Mouse (Mus musculus) layer of hippocampus, adult 9-10 months (tissue): ENCODE measurements around the gene Itpr2.

Source experiments
- DNase-seq: peaks from one replicate; pipeline ENCODE4 v3.0.0; 2022; ENCODE audit warnings: low spot score

Itpr2 gene

GRCm38 (mm10) chr6:146504459-146504858 is 2.4 kb upstream of the Itpr2 start:
- DNase-seq = no peak

DNA sequence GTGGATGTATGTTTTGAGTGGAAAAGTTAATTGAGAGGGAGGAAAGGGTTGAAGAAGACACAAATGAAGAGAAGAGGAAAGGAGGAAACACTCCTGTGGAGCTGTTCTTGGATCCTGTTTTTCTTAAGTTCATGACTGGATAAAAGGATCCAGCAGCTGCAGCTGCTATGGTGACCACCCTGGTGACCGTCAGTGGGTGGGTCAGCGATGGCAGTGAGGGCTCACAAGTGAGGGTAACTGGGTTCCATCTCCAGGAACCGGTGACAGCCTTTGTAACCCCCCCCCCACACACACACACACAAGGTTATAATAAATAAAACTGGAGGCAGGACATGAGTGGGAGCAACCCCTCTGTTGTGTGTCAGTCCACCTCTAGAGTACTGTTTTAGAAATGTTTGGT is 833 bp upstream of the Itpr2 start:
- no peak for DNase-seq

DNA sequence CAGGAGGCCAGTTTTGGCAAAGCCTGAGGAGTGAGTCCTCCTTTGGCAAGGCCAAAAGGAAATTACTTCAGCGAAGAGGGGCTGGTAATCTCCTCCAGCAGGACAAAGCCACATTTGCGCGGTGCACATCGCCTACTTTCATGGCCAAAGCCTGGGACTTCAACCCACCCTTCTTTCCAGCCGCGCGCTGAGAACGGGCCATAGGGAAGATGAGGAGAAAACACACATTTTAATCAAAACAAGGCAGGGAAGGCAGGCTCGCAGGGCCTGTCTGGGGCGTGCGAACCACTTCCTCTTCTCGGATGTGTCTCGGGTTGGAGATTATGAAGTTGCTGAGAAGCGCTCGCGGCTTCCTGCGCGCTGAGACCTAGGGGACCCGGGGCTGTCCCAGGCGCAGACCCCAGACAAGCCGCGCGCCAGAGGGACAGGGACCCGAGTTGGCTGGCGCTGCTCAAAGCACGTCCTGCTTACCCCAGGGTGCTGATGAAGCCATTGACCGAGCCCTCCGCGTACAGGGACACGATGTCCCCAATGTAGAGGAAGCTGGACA is 632 bp downstream of the Itpr2 start:
- no peak for DNase-seq

DNA sequence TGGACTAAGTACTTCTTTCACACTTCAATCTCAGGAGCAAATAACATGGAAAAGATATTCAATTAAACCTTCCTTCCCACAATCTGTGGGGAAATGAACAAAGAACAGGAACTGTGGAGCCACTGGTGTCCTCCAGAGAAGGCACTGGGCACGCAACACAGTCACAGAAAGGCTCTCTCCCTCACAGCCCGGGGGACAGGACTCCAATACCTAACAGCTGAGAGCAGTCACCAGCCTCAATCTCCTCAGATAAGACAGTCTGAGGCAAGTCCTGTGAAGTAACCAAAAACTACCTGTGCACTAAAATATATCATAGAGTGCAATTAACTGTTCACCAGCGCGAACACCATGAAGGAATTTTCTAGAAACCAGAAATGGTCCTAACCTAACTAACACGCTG is 1.3 kb downstream of the Itpr2 start:
- DNase-seq = no peak

- no peak for DNase-seq
Observed at GRCm38 (mm10) chr6:146500206-146500605, 1.8 kb downstream of the Itpr2 start.

- DNase-seq = no peak
Observed at GRCm38 (mm10) chr6:146499566-146499965, 2.5 kb downstream of the Itpr2 start.

- DNase-seq = no peak
Observed at GRCm38 (mm10) chr6:146498416-146498815, 3.6 kb downstream of the Itpr2 start.

DNA sequence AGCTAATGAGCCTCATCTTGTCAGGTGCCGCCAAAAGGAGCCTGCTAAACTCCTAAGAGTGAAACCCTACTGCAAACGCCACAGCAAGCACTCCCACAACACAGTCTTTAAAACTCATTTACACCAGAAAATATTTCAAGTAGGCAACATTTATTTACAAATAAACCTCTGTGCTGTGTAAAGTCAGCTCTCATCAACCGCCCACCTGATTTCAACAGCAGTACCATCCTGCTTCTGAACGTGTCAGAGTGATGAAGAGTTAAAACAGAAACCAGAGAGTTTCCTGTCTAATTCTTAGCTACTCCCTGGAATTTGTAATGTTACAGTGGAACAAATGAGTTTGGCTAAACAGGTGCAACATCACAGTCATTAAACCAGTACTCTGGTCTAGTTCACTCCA is 4.2 kb downstream of the Itpr2 start:
- DNase-seq = no peak

DNA sequence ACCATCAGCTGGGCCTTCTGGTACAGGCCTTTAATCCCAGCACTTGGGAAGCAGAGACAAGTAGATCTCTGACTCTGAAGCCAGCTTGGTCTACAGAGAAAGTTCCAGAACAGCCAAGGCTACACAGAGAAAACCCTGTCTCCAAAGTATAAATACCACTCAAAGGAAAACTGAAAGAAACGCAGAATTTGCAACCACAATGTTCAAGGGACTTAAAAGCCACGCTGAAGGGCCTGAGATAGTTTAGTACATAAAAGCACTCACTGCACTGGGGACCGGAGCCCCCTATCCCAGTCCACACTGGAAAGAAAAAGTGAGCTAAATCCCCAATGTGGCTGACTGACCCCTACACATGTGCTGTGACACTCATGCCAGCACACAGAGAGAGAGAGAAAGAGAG is 4.6 kb downstream of the Itpr2 start:
- DNase-seq = no peak

DNA sequence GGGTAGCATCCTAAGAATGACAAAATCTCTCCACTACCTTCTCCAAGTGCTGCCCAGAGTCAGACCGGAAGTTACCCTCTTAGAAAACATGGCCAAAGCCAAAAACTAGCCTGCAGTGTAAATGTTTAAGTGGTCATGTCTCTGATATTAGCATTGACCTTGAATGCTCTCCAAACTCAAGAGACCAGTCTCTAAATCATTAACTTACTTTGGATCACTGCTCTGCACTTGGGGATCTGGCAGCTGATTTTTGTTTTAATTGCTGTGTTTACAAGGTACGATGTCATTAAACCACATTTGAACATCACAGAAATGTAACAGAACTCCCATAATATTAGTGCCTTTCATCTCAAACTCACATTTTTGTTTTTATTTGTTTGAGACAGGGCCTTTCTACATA is 10.3 kb downstream of the Itpr2 start:
- no peak for DNase-seq

DNA sequence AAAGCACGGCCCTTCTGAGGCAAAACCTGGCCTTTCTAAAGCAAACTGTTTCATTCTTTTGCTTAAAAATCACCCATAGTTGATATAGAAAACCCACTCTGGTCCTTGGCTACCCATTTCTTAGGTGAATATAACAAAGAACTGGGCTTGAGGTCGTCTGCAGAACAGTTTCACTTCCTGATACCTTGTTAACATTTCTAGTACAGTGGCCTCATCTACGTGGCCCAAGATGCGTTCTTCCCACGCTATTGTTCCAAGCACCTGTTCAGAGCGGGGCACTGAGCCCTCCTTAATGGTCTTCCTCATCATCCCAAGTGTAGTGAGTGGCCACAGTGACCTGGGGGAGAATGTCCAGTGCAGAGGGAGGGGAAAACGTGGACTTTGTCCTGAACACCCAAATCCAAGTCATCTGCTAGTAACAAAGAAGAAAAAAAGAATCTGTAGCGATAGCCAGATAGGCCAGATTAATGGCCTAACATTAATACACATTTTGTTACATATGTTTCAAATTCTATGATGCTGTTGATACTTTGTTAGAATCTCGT is 11.5 kb downstream of the Itpr2 start:
- no peak for DNase-seq

- no peak for DNase-seq
Observed at GRCm38 (mm10) chr6:146489841-146490240, 12.2 kb downstream of the Itpr2 start.

GRCm38 (mm10) chr6:146488749-146489148 is 13.3 kb downstream of the Itpr2 start:
- DNase-seq = no peak

GRCm38 (mm10) chr6:146487079-146487478 is 14.9 kb downstream of the Itpr2 start:
- no peak for DNase-seq

GRCm38 (mm10) chr6:146486073-146486472 is 15.9 kb downstream of the Itpr2 start:
- no peak for DNase-seq

GRCm38 (mm10) chr6:146481441-146481840 is 20.6 kb downstream of the Itpr2 start:
- DNase-seq = no peak

GRCm38 (mm10) chr6:146480925-146481324 is 21.1 kb downstream of the Itpr2 start:
- DNase-seq = no peak

GRCm38 (mm10) chr6:146478888-146479683 is 22.9 kb downstream of the Itpr2 start:
- DNase-seq = no peak

GRCm38 (mm10) chr6:146476865-146477264 is 25.2 kb downstream of the Itpr2 start:
- no peak for DNase-seq

DNA sequence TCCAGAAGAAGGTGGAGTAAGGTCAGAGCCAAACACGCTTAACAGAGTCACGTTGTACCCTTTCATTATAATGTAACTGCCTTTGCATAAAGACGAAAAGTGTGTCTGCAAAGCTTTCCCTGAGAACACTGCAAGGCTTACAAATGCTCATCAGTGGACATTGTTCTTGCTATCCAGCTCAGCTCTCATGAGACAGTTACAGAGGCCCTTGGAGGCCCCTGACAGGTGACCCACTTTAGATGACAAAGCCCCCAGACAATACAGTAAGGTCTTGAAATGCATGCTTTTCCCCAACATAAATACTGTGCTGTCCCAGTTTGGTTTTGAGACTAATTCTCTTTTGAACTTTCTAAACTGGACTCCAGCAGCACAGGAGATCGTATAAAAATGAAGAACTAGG is 27.9 kb downstream of the Itpr2 start:
- DNase-seq = no peak

GRCm38 (mm10) chr6:146473216-146473955 is 28.6 kb downstream of the Itpr2 start:
- DNase-seq = no peak

DNA sequence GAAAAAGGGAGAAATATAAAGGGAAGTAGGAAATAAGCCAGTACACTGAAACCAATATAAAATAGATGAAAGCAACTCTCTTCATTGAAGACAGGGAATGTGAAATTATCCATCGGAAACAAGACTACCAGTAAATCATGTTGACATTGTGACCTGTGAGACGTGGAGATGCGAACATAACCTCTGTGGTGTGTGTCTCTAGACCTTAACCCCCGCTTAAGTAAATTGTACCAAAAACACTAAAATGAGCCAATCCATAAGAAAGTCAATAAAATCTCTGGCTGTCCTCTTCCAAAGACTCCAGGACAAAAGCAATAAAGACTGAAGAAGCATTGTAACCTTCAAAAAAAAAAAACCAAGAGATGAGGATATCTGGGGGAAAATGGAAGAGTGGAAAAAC is 31.6 kb downstream of the Itpr2 start:
- no peak for DNase-seq

DNA sequence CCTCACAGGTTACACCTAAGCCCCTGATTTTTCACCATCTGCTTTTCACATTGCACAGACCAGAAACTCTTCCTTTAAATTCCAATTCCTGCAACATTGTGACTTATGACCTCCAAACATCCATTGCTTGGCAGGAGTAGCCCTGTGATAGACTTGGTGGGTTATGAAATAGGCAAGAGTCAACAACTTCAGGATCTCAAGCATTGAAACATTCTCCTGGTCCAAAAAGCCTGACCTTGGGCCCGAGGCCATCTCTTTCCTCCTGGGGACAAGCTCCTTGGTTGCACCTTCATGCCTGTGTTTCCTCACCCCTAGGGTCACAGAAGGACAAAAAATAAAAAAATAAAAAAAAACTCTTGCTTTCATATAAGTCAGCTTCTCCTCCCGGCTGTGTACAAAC is 32.1 kb downstream of the Itpr2 start:
- no peak for DNase-seq
